Mouse (Mus musculus) erythroblast, embryonic 14.5 days (primary cell): ENCODE measurements around the gene Rab3b.

Experiments
- GATA1 ChIP-seq: IDR thresholded peaks from 2 replicates; pipeline ENCODE4 v1.6.1; 2012; ENCODE audit warnings: low read length, inconsistent platforms, mixed read lengths
- TAL1 ChIP-seq: IDR thresholded peaks from 3 replicates; pipeline ENCODE4 v1.6.1; 2012; ENCODE audit warnings: low read length, inconsistent platforms, mixed read lengths

DNA sequence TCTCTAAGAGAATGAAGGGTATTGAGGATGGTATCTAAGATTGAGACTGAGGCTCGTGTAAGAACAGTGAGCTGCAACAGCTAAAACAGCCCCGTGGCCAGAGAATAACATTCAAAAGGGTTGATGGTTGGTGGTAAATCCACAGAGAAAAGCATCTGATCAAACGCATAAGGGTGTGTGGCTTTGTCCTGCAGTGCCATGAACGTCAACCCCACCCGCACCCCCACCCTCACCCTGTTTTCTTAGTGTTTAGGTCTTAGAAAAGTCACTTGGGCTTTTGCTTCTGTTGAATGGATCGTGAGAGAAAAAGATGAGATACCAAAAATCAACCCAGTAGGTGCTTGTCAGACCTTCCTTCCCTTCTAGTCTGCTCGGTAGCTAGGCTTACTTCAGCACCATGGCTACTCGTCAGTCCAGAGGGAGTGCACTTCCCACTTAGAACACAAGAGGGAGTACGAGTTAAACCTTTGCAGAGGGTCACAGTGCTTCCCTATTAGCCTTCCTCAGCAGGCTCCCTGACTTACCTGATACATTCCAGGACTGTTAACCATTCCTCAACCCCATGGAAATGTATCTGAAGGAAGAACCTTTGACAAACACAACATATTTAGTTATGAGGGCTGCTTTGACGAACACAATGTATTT, 9.0 kb upstream of the Rab3b start:
- no peak for TF ChIP-seq GATA1
- TF ChIP-seq TAL1 = no peak
